Mouse (Mus musculus): ENCODE results near the gene Vmn1r87. TPM values are rescaled to one million over a fixed set of nuclear protein-coding genes. Genes with fewer than 3 reads are reported as not detected.

Gene Vmn1r87
- not detected in 2 replicates for polyA plus RNA-seq (2012; ENCODE audit: low replicate concordance)

DNA sequence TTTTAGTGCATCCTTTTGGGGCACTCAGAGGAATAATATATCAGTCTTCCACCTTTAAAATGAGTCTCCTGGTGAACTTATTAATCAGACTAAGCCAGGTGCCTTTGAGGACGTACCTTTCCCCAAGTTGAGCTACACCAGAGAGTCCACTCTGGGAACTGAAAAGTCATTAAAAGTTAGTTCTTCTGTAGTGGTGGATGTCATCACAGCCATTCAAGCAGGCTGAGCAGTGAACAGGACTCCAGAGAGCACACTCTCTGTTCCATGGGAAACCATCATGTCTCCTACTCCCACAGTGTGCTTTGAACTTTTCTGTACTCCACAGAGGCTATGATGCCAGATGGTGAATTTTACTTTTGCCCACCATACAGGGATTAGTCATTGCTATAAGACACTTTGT, at the start of gene Vmn1r87:
Gene Vmn1r87 (minus strand): TSS at position 101 of the 400 bp plus-strand sequence.

DNA sequence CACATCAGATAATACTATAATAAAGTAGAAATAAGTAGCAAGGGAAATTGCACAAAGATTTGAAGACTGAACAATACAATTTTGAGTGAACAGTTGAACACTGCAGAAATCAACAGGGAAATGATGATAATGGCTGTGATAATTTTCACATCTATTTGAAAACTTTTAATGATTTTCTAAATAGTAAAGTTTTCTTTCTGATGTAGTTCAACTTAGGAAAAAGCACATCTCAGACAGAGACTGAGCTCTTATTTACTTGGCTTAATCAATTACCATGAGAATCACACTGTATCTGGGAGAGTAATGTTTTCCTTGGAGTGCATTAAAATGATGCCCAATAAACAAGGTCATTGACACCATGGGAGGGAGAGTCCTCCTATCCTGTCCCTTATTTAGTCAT, 19.3 kb upstream of the Vmn1r87 start, which contains the start of gene Vmn1r88:
Gene Vmn1r88 (plus strand): TSS at position 301 of the 400 bp plus-strand sequence.

DNA sequence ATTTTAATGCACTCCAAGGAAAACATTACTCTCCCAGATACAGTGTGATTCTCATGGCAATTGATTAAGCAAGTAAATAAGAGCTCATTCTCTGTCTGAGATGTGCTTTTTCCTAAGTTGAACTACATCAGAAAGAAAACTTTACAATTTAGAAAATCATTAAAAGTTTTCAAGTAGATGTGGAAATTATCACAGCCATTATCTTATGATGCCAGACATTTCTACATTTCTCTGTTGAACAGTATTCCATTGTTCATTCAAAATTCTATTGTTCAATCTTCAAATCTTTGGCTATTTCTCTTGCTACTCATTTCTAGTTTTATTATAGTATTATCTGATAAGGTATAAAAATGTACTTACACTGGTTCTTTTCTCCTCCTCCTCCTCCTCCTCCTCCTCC, 20.1 kb downstream of the Vmn1r87 start, which contains the start of gene Vmn1r86:
Gene Vmn1r86 (minus strand): TSS at position 101 of the 400 bp plus-strand sequence.

DNA sequence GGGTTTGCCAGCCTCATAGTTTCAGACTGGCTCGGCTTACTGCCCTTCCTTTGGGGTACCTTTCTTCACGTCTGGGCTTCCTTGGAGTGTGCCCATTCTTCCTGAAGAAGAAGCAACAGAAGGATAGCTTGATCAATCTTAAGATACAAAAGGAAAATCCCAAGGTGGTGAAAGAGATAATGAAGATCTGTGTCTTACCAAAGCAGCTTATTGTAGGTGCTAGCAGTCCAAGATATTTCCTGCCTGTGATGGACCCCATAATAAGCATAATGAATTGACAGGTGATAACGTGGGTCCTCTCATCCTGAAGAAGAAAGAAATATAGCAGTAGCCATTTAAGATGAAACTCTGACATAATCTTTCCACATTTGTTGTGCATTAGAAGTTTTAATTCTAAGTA, 44.9 kb downstream of the Vmn1r87 start, which contains the start of gene Vmn1r85:
Gene Vmn1r85 (minus strand): TSS at position 101 of the 400 bp plus-strand sequence.

Other genes starting within 250 kb of the Vmn1r87 start
- 2.2 and 4.2 TPM in 2 replicates for gene Zscan22, start 242.3 kb downstream of the Vmn1r87 start, polyA plus RNA-seq (2012; ENCODE audit: low replicate concordance)
- gene Rps5, start 217.9 kb downstream of the Vmn1r87 start, polyA plus RNA-seq (2012; ENCODE audit: low replicate concordance) = 409 and 2,630 TPM in 2 replicates
- gene Rnf225, start 212.7 kb downstream of the Vmn1r87 start, polyA plus RNA-seq (2012; ENCODE audit: low replicate concordance) = 0.27 and 0.29 TPM in 2 replicates
- 5.9 and 17.5 TPM in 2 replicates for gene Zfp324, start 174.3 kb downstream of the Vmn1r87 start, polyA plus RNA-seq (2012; ENCODE audit: low replicate concordance)
- gene Zfp446, start 162.3 kb downstream of the Vmn1r87 start, polyA plus RNA-seq (2012; ENCODE audit: low replicate concordance) = 4.8 and 5.9 TPM in 2 replicates
- 0.16 TPM in 1 of 2 replicates, not detected in the other for gene Slc27a5, start 142.0 kb downstream of the Vmn1r87 start, polyA plus RNA-seq (2012; ENCODE audit: low replicate concordance)
- 66.9 and 109 TPM in 2 replicates for gene Trim28, start 141.0 kb downstream of the Vmn1r87 start, polyA plus RNA-seq (2012; ENCODE audit: low replicate concordance)
- 48.4 and 91.4 TPM in 2 replicates for gene Zbtb45, start 130.1 kb downstream of the Vmn1r87 start, polyA plus RNA-seq (2012; ENCODE audit: low replicate concordance)
- gene Chmp2a, start 105.3 kb downstream of the Vmn1r87 start, polyA plus RNA-seq (2012; ENCODE audit: low replicate concordance) = 60.7 and 267 TPM in 2 replicates
- 85.1 and 106 TPM in 2 replicates for gene Ube2m, start 101.9 kb downstream of the Vmn1r87 start, polyA plus RNA-seq (2012; ENCODE audit: low replicate concordance)
- 0.93 and 2.4 TPM in 2 replicates for gene Mzf1, start 85.4 kb downstream of the Vmn1r87 start, polyA plus RNA-seq (2012; ENCODE audit: low replicate concordance)
- gene Vmn1r85, start 45.0 kb downstream of the Vmn1r87 start, polyA plus RNA-seq (2012; ENCODE audit: low replicate concordance) = not detected in 2 replicates
- not detected in 2 replicates for gene Vmn1r86, start 20.2 kb downstream of the Vmn1r87 start, polyA plus RNA-seq (2012; ENCODE audit: low replicate concordance)
- not detected in 2 replicates for gene Vmn1r88, start 19.4 kb upstream of the Vmn1r87 start, polyA plus RNA-seq (2012; ENCODE audit: low replicate concordance)
- gene Vmn1r89, start 72.9 kb upstream of the Vmn1r87 start, polyA plus RNA-seq (2012; ENCODE audit: low replicate concordance) = not detected in 2 replicates
- gene Lig1, start 137.1 kb upstream of the Vmn1r87 start, polyA plus RNA-seq (2012; ENCODE audit: low replicate concordance) = 9.6 and 22.9 TPM in 2 replicates
- gene Zswim9, start 138.6 kb upstream of the Vmn1r87 start, polyA plus RNA-seq (2012; ENCODE audit: low replicate concordance) = 1.3 and 3.0 TPM in 2 replicates
- 0.17 TPM in 1 of 2 replicates, not detected in the other for gene Pla2g4c, start 184.5 kb upstream of the Vmn1r87 start, polyA plus RNA-seq (2012; ENCODE audit: low replicate concordance)